Comparison of ENCODE assay signal across 7 mouse cellular contexts in genomic region chr12:118836411-118837341, GRCm38 (mm10). TPM values are rescaled to one million over a fixed set of nuclear protein-coding genes. Genes with fewer than 3 reads are reported as not detected.
A peak's percentile ranks its signal among the peaks of the same experiment; 100 is the strongest.
DNase-seq lines count a peak whose midpoint lies in the region; ATAC-seq and TF ChIP-seq lines count a peak whose summit lies in the region.

No protein-coding gene starts in this region.

- DNase-seq in thymus, postnatal 4 days, result peak; percentile 16
- no peak for DNase-seq in thymus, adult 18-20 months
- DNase-seq in midbrain, embryonic 10.5 days (ENCODE audit: low spot score), result peak; percentile 74
- DNase-seq in gastrocnemius, adult 18-20 months (ENCODE audit: low spot score), result no peak
- no peak for DNase-seq in cerebellum, adult 9-11 months

- WGBS in kidney, embryonic 16.5 days, result under 1% methylated on average over 69 of the region's 72 CpGs
- WGBS in midbrain, embryonic 10.5 days, result under 1% methylated on average over 69 of the region's 72 CpGs

- H3K9me3 ChIP-seq in kidney, embryonic 16.5 days (ENCODE audit: low read length), result no peaks in the 10 kb centered on the region
- no peaks in the 10 kb centered on the region for H3K9me3 ChIP-seq in midbrain, embryonic 10.5 days (replicated peaks)

- no peak overlapping the region for H3K27ac ChIP-seq in embryonic fibroblast, embryonic 13.5 days (ENCODE audit: insufficient read depth, low read length)
- no peak overlapping the region for H3K27ac ChIP-seq in kidney, embryonic 16.5 days (ENCODE audit: low read length)
- H3K27ac ChIP-seq in midbrain, embryonic 10.5 days (replicated peaks), result peak overlapping the region; percentile 82

- H3K36me3 ChIP-seq in kidney, embryonic 16.5 days (ENCODE audit: insufficient read depth, low read length), result no peaks in the 10 kb centered on the region
- no peaks in the 10 kb centered on the region for H3K36me3 ChIP-seq in midbrain, embryonic 10.5 days

- H3K4me1 ChIP-seq in embryonic fibroblast, embryonic 13.5 days (ENCODE audit: control insufficient read depth, insufficient read depth, low read length), result peaks cover 4% of the 10 kb centered on the region; the same call in 1 of the 2 replicates
- H3K4me1 ChIP-seq in kidney, embryonic 16.5 days (ENCODE audit: insufficient read depth, low read length), result peaks cover 11% of the 10 kb centered on the region
- H3K4me1 ChIP-seq in midbrain, embryonic 10.5 days, result peaks cover 59% of the 10 kb centered on the region

- no peak for TF ChIP-seq POLR2A in embryonic fibroblast, embryonic 13.5 days (IDR thresholded peaks at IDR 0.05; ENCODE audit: low read depth, low read length)

- H3K27me3 ChIP-seq in kidney, embryonic 16.5 days (ENCODE audit: insufficient read depth, low read length), result peaks cover 69% of the 10 kb centered on the region
- peaks cover 91% of the 10 kb centered on the region for H3K27me3 ChIP-seq in midbrain, embryonic 10.5 days (ENCODE audit: low read depth, poor library complexity, severe bottlenecking)

- H3K4me2 ChIP-seq in kidney, embryonic 16.5 days (replicated peaks; ENCODE audit: low read depth, low read length), result peak overlapping the region; percentile 88

- ATAC-seq in kidney, embryonic 16.5 days (ENCODE audit: low FRiP score, low TSS enrichment), result peak; percentile 93

- no peak for TF ChIP-seq CTCF in embryonic fibroblast, embryonic 13.5 days (IDR thresholded peaks at IDR 0.05; ENCODE audit: borderline replicate concordance, insufficient read depth, low read length)

- H3K4me3 ChIP-seq in embryonic fibroblast, embryonic 13.5 days (ENCODE audit: insufficient read depth, low read length), result peak overlapping the region; percentile 61
- H3K4me3 ChIP-seq in kidney, embryonic 16.5 days (ENCODE audit: low read length), result peak overlapping the region; percentile 58
- peak overlapping the region; percentile 69 for H3K4me3 ChIP-seq in midbrain, embryonic 10.5 days

- H3K9ac ChIP-seq in kidney, embryonic 16.5 days (replicated peaks; ENCODE audit: low read length), result peak overlapping the region; percentile 55

RNA-seq across cellular contexts. Expression of gene Sp8, which starts 9.5 kb away (rescaled TPM):
- not detected in 2 replicates for polyA plus RNA-seq in embryonic fibroblast, embryonic 13.5 days (2011; ENCODE audit: insufficient read length, low read depth, missing spikeins)
- polyA plus RNA-seq in kidney, embryonic 16.5 days (2015; fragmentation: Nextera tagmentation; extraction: Ambion mirVana), result not detected in 2 replicates
- 12.2 and 12.6 TPM in 2 replicates for polyA plus RNA-seq in midbrain, embryonic 10.5 days (2016; fragmentation: Nextera tagmentation; extraction: Ambion mirVana)
- total RNA-seq in gastrocnemius, adult 18-20 months (2021), result not detected

Comparison
In these comparisons a context has a peak if more than half of its experiments do, and no peak if none do; other contexts are left out.
1. DNase-seq: peak in thymus, postnatal 4 days (single experiment) and midbrain, embryonic 10.5 days (single experiment); none in thymus, adult 18-20 months (0 of 2), gastrocnemius, adult 18-20 months (single experiment) and cerebellum, adult 9-11 months (single experiment).
2. RNA of gene Sp8, which starts 9.5 kb away (polyA plus RNA-seq): 12.2 to 12.6 TPM in midbrain, embryonic 10.5 days; not detected in embryonic fibroblast, embryonic 13.5 days and not detected in kidney, embryonic 16.5 days; every median in the first group is over 10 times any median in the second.
3. Peak in every context shown above with its lines, with median percentiles within 50 percentile points of each other: H3K4me3 ChIP-seq.